Mouse (Mus musculus): Measurements from ENCODE around the gene Repin1. TPM values are rescaled to one million over a fixed set of nuclear protein-coding genes. Genes with fewer than 3 reads are reported as not detected.

The Repin1 gene
- total RNA-seq, 2 experiments from 2014 or later = 56.5 to 58.0 TPM

DNA sequence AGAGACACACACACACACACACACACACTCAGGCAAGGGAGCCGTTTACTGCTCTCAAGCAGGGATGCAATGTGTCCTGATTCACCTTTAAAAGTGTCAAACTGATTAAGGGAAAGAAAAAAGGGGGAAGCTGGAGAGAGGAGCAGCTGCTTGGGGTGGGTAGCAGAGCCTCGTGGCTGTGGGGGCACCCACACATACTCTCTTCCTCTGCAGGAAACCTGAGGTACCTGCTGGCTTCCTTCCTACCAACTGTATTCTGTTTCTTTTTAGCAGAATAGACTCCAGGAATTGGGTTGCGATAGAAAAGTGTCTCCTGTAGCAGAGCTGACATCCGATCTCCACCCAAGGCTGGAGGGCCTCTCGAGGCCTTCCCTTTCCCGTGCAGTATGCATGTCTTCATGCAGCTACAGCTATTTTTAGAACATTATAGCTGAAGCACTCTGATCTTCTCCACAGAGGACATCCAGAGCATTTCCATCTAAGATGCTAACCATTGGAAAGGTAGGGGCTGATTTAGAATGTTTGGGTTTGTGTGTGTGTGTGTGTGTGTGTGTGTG is 4.4 kb upstream of the Repin1 start, which contains the start of gene Gm45021:
Gene Gm45021 (plus strand): TSS at position 417 of the 557 bp plus-strand sequence.
- intact Hi-C loops (cut with DNase I) = no loop called here
- Histone ChIP-seq H3K27ac (0 out of 2 replicates have a peak within 1 kb of the TSS, but pooled peaks have one; percentile 17), H3K4me3 (no peak within 1 kb of the TSS)
- DNase-seq (ENCODE audit: extremely low spot score in 1 of 2, low spot score in 2 of 2) = no peak
- no peak for TF ChIP-seq CTCF (IDR thresholded peaks at IDR 0.05)

- intact Hi-C loops (cut with DNase I) = no loop called here
Observed at GRCm38 (mm10) chr6:48591221-48591845, 2.4 kb upstream of the Repin1 start.

DNA sequence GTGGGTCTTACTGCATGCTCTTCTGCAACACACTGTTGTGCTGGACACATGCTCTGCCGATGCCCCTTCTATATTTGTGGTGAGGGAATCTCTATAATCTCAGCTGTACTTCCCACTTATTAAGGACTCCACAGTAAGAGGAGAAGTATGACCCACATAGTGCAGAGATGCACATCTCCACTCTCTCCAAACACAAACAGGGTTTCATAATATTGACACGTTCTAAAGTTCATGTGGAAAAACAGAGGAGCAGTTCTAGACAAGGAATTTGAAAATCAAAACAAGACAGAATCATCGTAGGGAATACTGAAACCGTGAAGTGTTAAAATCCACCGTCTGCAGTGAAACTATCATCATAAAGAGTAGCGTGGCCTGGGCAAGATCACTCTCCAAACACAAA is 1.8 kb upstream of the Repin1 start:
- no peak for TF ChIP-seq CTCF (IDR thresholded peaks at IDR 0.05)
- Histone ChIP-seq H3K4me3 (no peak overlapping the region), H3K27ac (no peak overlapping the region)
- no peak for DNase-seq (ENCODE audit: extremely low spot score in 1 of 2, low spot score in 2 of 2)
- intact Hi-C loops (cut with DNase I) = no loop called here

More at GRCm38 (mm10) chr6:48591221-48591845, 2.4 kb upstream of the Repin1 start:
- TF ChIP-seq CTCF (IDR thresholded peaks at IDR 0.05) = no peak
- no peak overlapping the region for H3K4me3 ChIP-seq
- no peak for DNase-seq (ENCODE audit: extremely low spot score in 1 of 2, low spot score in 2 of 2)
- no peak overlapping the region for H3K27ac ChIP-seq

DNA sequence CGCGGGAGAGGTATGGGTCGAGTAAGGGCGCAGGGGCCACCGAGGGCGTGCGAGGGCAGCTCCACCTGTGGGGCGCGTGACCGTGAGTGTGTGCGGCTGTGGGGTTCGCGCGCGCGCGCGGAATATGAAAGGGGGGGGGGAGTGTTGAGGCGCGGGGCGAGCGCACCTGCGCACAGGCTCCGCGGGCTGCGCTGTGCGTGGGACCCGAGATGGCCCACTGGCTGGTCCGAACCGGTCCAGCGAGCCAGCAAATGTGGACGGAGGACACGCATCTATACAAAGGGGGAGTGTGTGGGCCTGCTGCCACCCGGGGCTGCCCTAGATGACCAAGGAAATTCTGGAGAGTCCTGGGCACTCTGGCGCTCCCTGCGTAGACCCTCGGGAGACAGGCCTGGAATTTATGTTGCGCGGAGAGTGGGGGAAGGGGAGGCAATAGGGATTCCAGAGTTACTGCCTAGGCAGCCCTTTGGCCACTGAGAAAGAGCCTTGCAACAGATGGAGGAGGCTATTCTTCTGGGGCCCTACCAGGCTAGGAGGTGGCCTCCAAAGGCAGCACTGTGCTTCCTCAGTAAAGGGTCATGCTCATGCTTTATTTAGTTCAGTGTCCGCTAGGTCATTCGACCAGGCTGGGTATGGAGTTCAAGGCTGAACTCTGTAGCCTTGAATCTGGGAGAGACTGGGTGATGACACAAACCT is 508 bp downstream of the Repin1 start:
- intact Hi-C loops (cut with DNase I) = loop anchor here (2.0 kb wide), 2 partner anchors 39 kb away; partner anchors contain the start of gene Lrrc61
- no peak for TF ChIP-seq CTCF (IDR thresholded peaks at IDR 0.05)
- peak overlapping the region; percentile 75 for H3K4me3 ChIP-seq
- DNase-seq (ENCODE audit: extremely low spot score in 1 of 2, low spot score in 2 of 2) = no peak
- H3K27ac ChIP-seq = peak overlapping the region; percentile 97

DNA sequence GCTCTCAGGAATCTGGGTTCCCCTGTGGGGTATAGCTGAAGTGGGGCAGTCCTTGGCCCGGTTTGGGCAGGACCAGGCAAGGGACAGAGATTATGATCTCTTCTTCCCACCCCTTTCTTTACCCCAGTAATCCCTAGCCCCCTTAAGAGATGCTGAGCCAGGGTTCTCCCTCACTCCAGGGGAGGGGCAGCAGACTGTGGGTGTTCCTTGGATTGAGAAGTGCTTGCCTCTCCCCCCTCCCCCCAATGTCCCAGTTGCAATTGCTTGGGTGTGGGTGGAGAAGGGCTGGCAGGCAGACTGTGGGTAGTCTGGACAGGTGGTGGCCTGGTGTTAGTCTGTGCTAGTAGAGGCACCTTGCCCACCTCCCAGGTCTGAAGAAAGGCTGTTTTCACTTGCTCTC is 1.6 kb downstream of the Repin1 start:
- DNase-seq (ENCODE audit: extremely low spot score in 1 of 2, low spot score in 2 of 2) = no peak
- intact Hi-C loops (cut with DNase I) = loop anchor here (2.0 kb wide), 2 partner anchors 38 to 40 kb away; partner anchors contain the start of gene Lrrc61
- peak overlapping the region; percentile 75 for H3K4me3 ChIP-seq
- no peak for TF ChIP-seq CTCF (IDR thresholded peaks at IDR 0.05)
- peak overlapping the region; percentile 97 for H3K27ac ChIP-seq

DNA sequence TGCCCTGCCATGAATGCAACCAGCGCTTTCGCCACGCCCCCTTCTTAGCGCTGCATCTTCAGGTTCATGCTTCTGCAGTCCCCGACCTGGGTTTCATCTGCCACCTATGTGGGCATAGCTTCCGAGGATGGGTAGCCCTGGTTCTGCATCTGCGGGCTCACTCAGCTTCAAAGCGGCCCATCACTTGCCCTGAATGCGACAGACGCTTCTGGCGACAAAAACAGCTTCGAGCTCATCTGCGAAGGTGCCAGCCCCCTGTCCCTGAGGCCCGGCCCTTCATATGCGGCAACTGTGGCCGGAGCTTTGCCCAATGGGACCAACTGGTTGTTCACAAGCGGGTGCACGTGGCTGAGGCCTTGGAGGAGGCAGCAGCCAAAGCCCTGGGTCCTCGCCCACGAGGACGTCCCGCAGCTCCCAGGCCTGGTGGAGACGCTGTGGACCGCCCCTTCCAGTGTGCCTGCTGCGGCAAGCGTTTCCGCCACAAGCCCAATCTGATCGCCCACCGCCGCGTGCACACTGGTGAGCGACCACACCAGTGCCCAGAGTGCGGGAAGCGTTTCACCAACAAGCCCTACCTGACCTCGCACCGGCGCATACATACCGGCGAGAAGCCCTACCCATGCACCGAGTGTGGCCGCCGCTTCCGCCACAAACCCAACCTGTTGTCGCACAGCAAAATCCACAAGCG is 3.0 kb downstream of the Repin1 start:
- no peak for TF ChIP-seq CTCF (IDR thresholded peaks at IDR 0.05)
- intact Hi-C loops (cut with DNase I) = no loop called here
- no peak overlapping the region for H3K27ac ChIP-seq

DNA sequence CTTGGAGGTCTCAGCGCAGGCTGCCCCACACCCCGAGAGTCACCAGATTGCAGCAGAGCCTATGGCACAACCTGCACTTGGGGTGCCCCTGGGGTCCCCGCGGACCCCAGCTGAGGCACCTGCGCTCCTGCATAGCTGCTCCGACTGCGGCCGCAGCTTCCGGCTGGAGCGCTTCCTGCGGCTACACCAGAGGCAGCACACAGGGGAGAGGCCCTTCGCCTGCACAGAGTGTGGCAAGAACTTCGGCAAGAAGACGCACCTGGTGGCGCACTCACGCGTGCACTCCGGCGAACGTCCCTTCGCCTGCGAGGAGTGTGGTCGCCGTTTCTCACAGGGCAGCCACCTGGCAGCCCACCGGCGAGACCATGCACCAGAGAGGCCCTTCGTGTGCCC is 3.5 kb downstream of the Repin1 start:
- TF ChIP-seq CTCF (IDR thresholded peaks at IDR 0.05) = no peak
- intact Hi-C loops (cut with DNase I) = no loop called here
- Histone ChIP-seq H3K27ac (no peak overlapping the region), H3K4me3 (no peak overlapping the region)
- no peak for DNase-seq (ENCODE audit: extremely low spot score in 1 of 2, low spot score in 2 of 2)

More for the DNA sequence above, 3.0 kb downstream of the Repin1 start:
- H3K4me3 ChIP-seq = no peak overlapping the region
- no peak for DNase-seq (ENCODE audit: extremely low spot score in 1 of 2, low spot score in 2 of 2)

- Histone ChIP-seq H3K4me3 (no peak overlapping the region), H3K27ac (peak overlapping the region; percentile 93)
- TF ChIP-seq CTCF (IDR thresholded peaks at IDR 0.05) = no peak
- DNase-seq (ENCODE audit: extremely low spot score in 1 of 2, low spot score in 2 of 2) = no peak
- intact Hi-C loops (cut with DNase I) = no loop called here
Observed at GRCm38 (mm10) chr6:48600594-48600993, 6.9 kb downstream of the Repin1 start.

DNA sequence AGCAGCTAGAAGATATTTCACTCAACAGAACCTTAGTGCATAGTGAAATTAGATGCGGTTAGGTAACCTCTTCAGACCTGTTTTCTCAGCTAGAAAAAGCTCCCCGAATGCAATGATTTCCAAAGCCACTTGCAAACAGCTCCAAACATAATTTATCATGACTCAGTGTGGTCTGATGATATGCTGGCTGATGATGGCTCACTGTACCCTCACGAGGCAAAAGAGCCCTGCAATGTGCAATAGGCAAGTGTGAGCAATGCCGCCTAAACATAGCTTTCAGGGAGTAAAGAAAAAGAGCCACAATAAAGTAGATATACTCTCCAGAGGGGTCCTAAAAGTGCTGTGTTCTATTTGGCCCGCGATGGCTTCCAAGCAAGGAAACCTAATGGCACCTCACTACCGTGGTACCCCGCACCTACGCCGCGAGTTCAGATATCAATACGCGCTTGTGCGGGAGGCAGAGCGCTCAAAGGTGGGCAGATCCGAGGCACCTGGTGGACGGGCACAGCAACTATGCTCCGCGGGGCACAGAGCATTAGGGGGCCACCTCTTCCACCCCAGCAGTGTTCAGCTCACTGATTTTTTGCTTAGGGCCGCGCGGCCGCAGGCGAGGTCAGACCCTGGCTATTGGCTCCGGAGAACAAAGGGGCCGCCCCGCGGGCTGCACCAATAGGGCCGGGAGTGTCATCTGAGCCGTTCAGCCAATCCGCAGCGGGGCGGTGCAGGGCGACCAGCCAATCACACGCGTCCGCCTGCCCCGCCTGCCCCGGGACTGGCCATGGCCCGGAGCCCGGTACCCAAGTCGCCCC is 7.8 kb downstream of the Repin1 start, which contains the start of gene Zfp775:
Gene Zfp775 (plus strand): TSS at position 793 of the 809 bp plus-strand sequence.
- no peak; the same call in 1 of the 2 replicates for TF ChIP-seq CTCF (IDR thresholded peaks at IDR 0.05)
- Histone ChIP-seq H3K4me3 (peak within 1 kb of the TSS; percentile 99), H3K27ac (peak within 1 kb of the TSS; percentile 93)
- intact Hi-C loops (cut with DNase I) = no loop called here
- DNase-seq (ENCODE audit: extremely low spot score in 1 of 2, low spot score in 2 of 2) = peak; percentile 92 to 96

DNA sequence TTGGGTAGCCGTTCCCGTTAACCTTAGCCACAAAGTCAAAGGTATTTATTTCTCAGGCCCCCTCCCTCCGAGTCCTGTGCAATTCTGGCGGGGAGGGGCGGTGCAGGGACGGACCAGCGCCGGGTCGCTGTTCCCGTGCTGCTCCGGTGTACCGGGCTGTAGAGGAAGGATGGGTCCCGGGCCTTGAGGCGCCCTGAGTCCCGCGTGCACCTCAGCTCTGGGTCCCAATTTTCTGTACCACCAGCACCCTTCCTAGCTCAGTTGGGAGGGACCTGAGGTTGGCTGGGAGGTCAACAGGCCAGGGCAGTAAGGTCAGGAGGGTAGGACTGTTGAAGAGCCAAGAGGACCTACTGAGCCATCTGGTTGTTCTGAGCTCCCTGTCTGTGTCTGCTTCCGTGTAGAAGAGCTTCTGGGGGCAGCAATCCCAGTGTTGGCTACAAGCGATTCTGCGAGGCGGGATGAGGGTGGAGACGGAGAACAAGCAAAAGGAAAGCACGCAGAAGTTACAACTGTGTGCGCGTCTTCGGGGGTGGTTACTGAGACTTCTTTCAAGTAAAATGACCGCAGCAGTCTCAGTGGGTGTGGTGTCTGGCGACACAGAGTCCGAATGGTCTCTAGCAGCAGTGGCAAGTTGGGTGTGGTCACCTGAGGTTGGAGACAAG is 8.5 kb downstream of the Repin1 start:
- peak overlapping the region; percentile 93 for H3K27ac ChIP-seq
- H3K4me3 ChIP-seq = peak overlapping the region; percentile 99
- peak; percentile 38 to 44 for DNase-seq (ENCODE audit: extremely low spot score in 1 of 2, low spot score in 2 of 2)
- intact Hi-C loops (cut with DNase I) = no loop called here
- TF ChIP-seq CTCF (IDR thresholded peaks at IDR 0.05) = no peak

Data from left cerebral cortex, adult 2 months (tissue).